Mouse (Mus musculus) ES-E14 (cell line): ENCODE data around the gene Zfp819.

Experiments
- HCFC1 ChIP-seq: IDR thresholded peaks from 2 replicates; pipeline ENCODE4 v1.6.1; 2012; ENCODE audit warnings: low read length, inconsistent platforms, borderline replicate concordance; ENCODE audit not compliant: insufficient read depth
- ZC3H11A ChIP-seq: IDR thresholded peaks from 2 replicates; pipeline ENCODE4 v1.6.1; 2012; ENCODE audit warnings: low read depth, mild to moderate bottlenecking, inconsistent platforms, low read length, borderline replicate concordance
- ZNF384 ChIP-seq: IDR thresholded peaks from 2 replicates; pipeline ENCODE4 v1.6.1; 2012; ENCODE audit warnings: low read depth, low read length, inconsistent platforms

- TF ChIP-seq ZNF384: no peak
- no peak for TF ChIP-seq HCFC1
- no peak for TF ChIP-seq ZC3H11A
Observed at GRCm38 (mm10) chr7:43571216-43571615, 35.8 kb upstream of the Zfp819 start.
